Mouse (Mus musculus) midbrain, embryonic 13.5 days (tissue): ENCODE measurements at regions not wholly inside any gene's neighbourhood (a gene's known extent, or its start where the extent isn't known, plus 50 kb on each side); places are given as distances from the start of the nearest gene placed in this dataset.
A peak's percentile ranks its signal among the peaks of the same experiment; 100 is the strongest.

Source experiments
- ATAC-seq: fragments of 200-750 bp; cut with Nextera tagmentation; 2 replicates; pipeline ENCODE4 v1.8.0; 2017; ENCODE audit warnings: mild to moderate bottlenecking, moderate TSS enrichment, moderate library complexity
- H3K27ac ChIP-seq: fragments of 300-500 bp; sonication (generic); 2 replicates; pipeline ENCODE4 v1.5.1; 2015; ENCODE audit warnings: inconsistent platforms, mild to moderate bottlenecking, moderate library complexity
- H3K27me3 ChIP-seq: fragments of 300-500 bp; sonication (generic); 2 replicates; pipeline ENCODE4 v1.6.1; 2015; ENCODE audit warnings: mild to moderate bottlenecking, inconsistent platforms
- H3K36me3 ChIP-seq: fragments of 300-500 bp; sonication (generic); 2 replicates; pipeline ENCODE4 v1.6.1; 2015; ENCODE audit warnings: mild to moderate bottlenecking, inconsistent platforms
- H3K4me1 ChIP-seq: fragments of 300-500 bp; sonication (generic); replicated peaks from 2 replicates; pipeline ENCODE4 v1.6.1; 2015; ENCODE audit warnings: inconsistent platforms
- H3K4me2 ChIP-seq: fragments of 300-500 bp; sonication (generic); replicated peaks from 2 replicates; pipeline ENCODE4 v1.6.1; 2015; ENCODE audit warnings: moderate library complexity, mild to moderate bottlenecking, inconsistent platforms
- H3K4me3 ChIP-seq: fragments of 300-500 bp; sonication (generic); replicated peaks from 2 replicates; pipeline ENCODE4 v1.5.1; 2015; ENCODE audit warnings: mild to moderate bottlenecking, inconsistent platforms
- H3K9ac ChIP-seq: fragments of 300-500 bp; sonication (generic); replicated peaks from 2 replicates; pipeline ENCODE4 v1.6.1; 2015; ENCODE audit warnings: mild to moderate bottlenecking, inconsistent platforms
- H3K9me3 ChIP-seq: fragments of 300-500 bp; sonication (generic); 2 replicates; pipeline ENCODE4 v1.6.1; 2016; ENCODE audit warnings: mild to moderate bottlenecking, inconsistent platforms
- WGBS: fragments of 180-500 bp; shearing (Covaris S2); methylation state at CpG from one replicate; pipeline ENCODE4 v1.1.7; 2015; 5-methylcytosine and 5-hydroxymethylcytosine counted together

GRCm38 (mm10) chr9:90434902-90435301 lies 164.3 kb upstream of the Tbc1d2b start:
- no peak overlapping the region for H3K27ac ChIP-seq
- WGBS, result 34% methylated on average over 4 of the region's 4 CpGs
- H3K27me3 ChIP-seq, result no peaks in the 10 kb centered on the region
- no peak overlapping the region for H3K4me3 ChIP-seq
- no peak overlapping the region for H3K4me2 ChIP-seq
- H3K36me3 ChIP-seq, result no peaks in the 10 kb centered on the region
- H3K9ac ChIP-seq, result no peak overlapping the region
- ATAC-seq, result no peak
- no peaks in the 10 kb centered on the region for H3K9me3 ChIP-seq
- no peaks in the 10 kb centered on the region for H3K4me1 ChIP-seq

GRCm38 (mm10) chr9:90430898-90431297 lies 160.3 kb upstream of the Tbc1d2b start:
- 79% methylated on average over 2 of the region's 2 CpGs for WGBS
- no peak for ATAC-seq
- no peaks in the 10 kb centered on the region for H3K36me3 ChIP-seq
- H3K27me3 ChIP-seq, result no peaks in the 10 kb centered on the region
- H3K4me3 ChIP-seq, result no peak overlapping the region
- H3K27ac ChIP-seq, result no peak overlapping the region
- no peaks in the 10 kb centered on the region for H3K9me3 ChIP-seq
- no peaks in the 10 kb centered on the region for H3K4me1 ChIP-seq
- no peak overlapping the region for H3K9ac ChIP-seq
- H3K4me2 ChIP-seq, result no peak overlapping the region

GRCm38 (mm10) chr9:90421662-90422061 lies 151.1 kb upstream of the Tbc1d2b start:
- ATAC-seq, result no peak
- H3K36me3 ChIP-seq, result no peaks in the 10 kb centered on the region

GRCm38 (mm10) chr9:90419762-90420541 lies 149.3 kb upstream of the Tbc1d2b start:
- Histone ChIP-seq H3K36me3 (no peaks in the 10 kb centered on the region), H3K4me1 (no peaks in the 10 kb centered on the region), H3K27me3 (no peaks in the 10 kb centered on the region), H3K4me2 (no peak overlapping the region), H3K9me3 (no peaks in the 10 kb centered on the region), H3K27ac (no peak overlapping the region), H3K4me3 (no peak overlapping the region), H3K9ac (no peak overlapping the region)
- ATAC-seq, result no peak
- 90% methylated on average over 7 of the region's 7 CpGs for WGBS

More at GRCm38 (mm10) chr9:90421662-90422061, 151.1 kb upstream of the Tbc1d2b start:
- WGBS, result 94% methylated on average over 6 of the region's 6 CpGs
- H3K27me3 ChIP-seq, result no peaks in the 10 kb centered on the region
- H3K4me3 ChIP-seq, result no peak overlapping the region
- no peaks in the 10 kb centered on the region for H3K4me1 ChIP-seq
- H3K9ac ChIP-seq, result no peak overlapping the region
- no peak overlapping the region for H3K27ac ChIP-seq
- H3K9me3 ChIP-seq, result no peaks in the 10 kb centered on the region
- no peak overlapping the region for H3K4me2 ChIP-seq

GRCm38 (mm10) chr9:90408789-90409188 lies 138.2 kb upstream of the Tbc1d2b start:
- no peak for ATAC-seq
- no peak overlapping the region for H3K4me2 ChIP-seq
- no peak overlapping the region for H3K9ac ChIP-seq
- H3K36me3 ChIP-seq, result no peaks in the 10 kb centered on the region
- no peaks in the 10 kb centered on the region for H3K9me3 ChIP-seq
- H3K27ac ChIP-seq, result no peak overlapping the region
- no peaks in the 10 kb centered on the region for H3K4me1 ChIP-seq
- H3K4me3 ChIP-seq, result no peak overlapping the region
- WGBS, result 70% methylated on average over 2 of the region's 2 CpGs
- H3K27me3 ChIP-seq, result no peaks in the 10 kb centered on the region

GRCm38 (mm10) chr9:90407573-90407972 lies 137.0 kb upstream of the Tbc1d2b start:
- Histone ChIP-seq H3K4me1 (no peaks in the 10 kb centered on the region), H3K36me3 (no peaks in the 10 kb centered on the region), H3K9ac (no peak overlapping the region), H3K4me2 (no peak overlapping the region), H3K27ac (no peak overlapping the region), H3K27me3 (no peaks in the 10 kb centered on the region), H3K9me3 (no peaks in the 10 kb centered on the region), H3K4me3 (no peak overlapping the region)
- WGBS, result 70% methylated on average over 1 of the region's 1 CpGs
- ATAC-seq, result no peak

GRCm38 (mm10) chr9:90388401-90388800 lies 117.8 kb upstream of the Tbc1d2b start:
- no peak overlapping the region for H3K4me2 ChIP-seq
- H3K9ac ChIP-seq, result no peak overlapping the region
- H3K27ac ChIP-seq, result no peak overlapping the region
- no peaks in the 10 kb centered on the region for H3K4me1 ChIP-seq
- H3K36me3 ChIP-seq, result no peaks in the 10 kb centered on the region
- no peak overlapping the region for H3K4me3 ChIP-seq
- WGBS, result 74% methylated on average over 2 of the region's 2 CpGs
- H3K9me3 ChIP-seq, result no peaks in the 10 kb centered on the region
- no peak for ATAC-seq
- no peaks in the 10 kb centered on the region for H3K27me3 ChIP-seq

GRCm38 (mm10) chr9:90385047-90385446 lies 114.4 kb upstream of the Tbc1d2b start:
- Histone ChIP-seq H3K4me2 (no peak overlapping the region), H3K4me3 (no peak overlapping the region), H3K9ac (no peak overlapping the region), H3K9me3 (no peaks in the 10 kb centered on the region), H3K4me1 (no peaks in the 10 kb centered on the region), H3K27me3 (no peaks in the 10 kb centered on the region), H3K27ac (no peak overlapping the region), H3K36me3 (no peaks in the 10 kb centered on the region)
- no peak for ATAC-seq

GRCm38 (mm10) chr9:90380099-90380498 lies 109.5 kb upstream of the Tbc1d2b start:
- Histone ChIP-seq H3K27ac (no peak overlapping the region), H3K4me1 (no peaks in the 10 kb centered on the region), H3K9me3 (no peaks in the 10 kb centered on the region), H3K4me2 (no peak overlapping the region), H3K27me3 (no peaks in the 10 kb centered on the region), H3K9ac (no peak overlapping the region), H3K4me3 (no peak overlapping the region), H3K36me3 (no peaks in the 10 kb centered on the region)
- ATAC-seq, result no peak

- Histone ChIP-seq H3K36me3 (no peaks in the 10 kb centered on the region), H3K4me2 (no peak overlapping the region), H3K9me3 (no peaks in the 10 kb centered on the region), H3K27ac (no peak overlapping the region), H3K9ac (no peak overlapping the region), H3K4me1 (no peaks in the 10 kb centered on the region), H3K4me3 (no peak overlapping the region), H3K27me3 (no peaks in the 10 kb centered on the region)
- 69% methylated on average over 2 of the region's 2 CpGs for WGBS
- ATAC-seq, result 0 out of 2 replicates have a peak, but pooled peaks have one; percentile 56
Measured at GRCm38 (mm10) chr9:90369568-90369967, 99.0 kb upstream of the Tbc1d2b start.

- H3K9me3 ChIP-seq, result no peaks in the 10 kb centered on the region
- no peak for ATAC-seq
- 85% methylated on average over 3 of the region's 3 CpGs for WGBS
- H3K27ac ChIP-seq, result no peak overlapping the region
- H3K27me3 ChIP-seq, result no peaks in the 10 kb centered on the region
- H3K9ac ChIP-seq, result no peak overlapping the region
- no peak overlapping the region for H3K4me3 ChIP-seq
- H3K4me2 ChIP-seq, result no peak overlapping the region
- no peaks in the 10 kb centered on the region for H3K36me3 ChIP-seq
- H3K4me1 ChIP-seq, result no peaks in the 10 kb centered on the region
Measured at GRCm38 (mm10) chr9:90367745-90368144, 97.1 kb upstream of the Tbc1d2b start.

- Histone ChIP-seq H3K4me1 (no peaks in the 10 kb centered on the region), H3K27me3 (no peaks in the 10 kb centered on the region), H3K4me3 (no peak overlapping the region), H3K4me2 (no peak overlapping the region), H3K9me3 (no peaks in the 10 kb centered on the region), H3K36me3 (no peaks in the 10 kb centered on the region), H3K9ac (no peak overlapping the region), H3K27ac (no peak overlapping the region)
- WGBS, result 92% methylated on average over 4 of the region's 4 CpGs
- ATAC-seq, result no peak
Measured at GRCm38 (mm10) chr9:90326531-90326930, 55.9 kb upstream of the Tbc1d2b start.
